Comparison of ENCODE assay signal across 13 mouse cellular contexts in genomic region chr10:12853776-12854175, GRCm38 (mm10). TPM values are rescaled to one million over a fixed set of nuclear protein-coding genes. Genes with fewer than 3 reads are reported as not detected.
A peak's percentile ranks its signal among the peaks of the same experiment; 100 is the strongest.
DNase-seq lines count a peak whose midpoint lies in the region; ATAC-seq lines count a peak whose summit lies in the region.
"Had no signal": no experiment of that assay in that cellular context is flagged by ENCODE, and none has a peak within 500 bp of the region (broad histone marks: within the 10 kb centered on the region; RNA-seq: fewer than 3 reads in every experiment).

No protein-coding gene starts in this region.

- ATAC-seq in heart, embryonic 16.5 days (replicated peaks; ENCODE audit: extremely low read depth, insufficient read depth, low FRiP score): no peak
- no peak for ATAC-seq in heart, embryonic 11.5 days (replicated peaks; ENCODE audit: insufficient number of reproducible peaks, low FRiP score, low TSS enrichment)

- no peaks in the 10 kb centered on the region for H3K27me3 ChIP-seq in heart, embryonic 16.5 days (ENCODE audit: control insufficient read depth, insufficient read depth, low read length)
- H3K27me3 ChIP-seq in heart, embryonic 11.5 days (ENCODE audit: control insufficient read depth, insufficient read depth, low read length): no peaks in the 10 kb centered on the region
- H3K27me3 ChIP-seq: CH12.LX; liver, embryonic 15.5 days; neural tube, embryonic 15.5 days had no signal

- DNase-seq in adrenal gland, adult 2 months: peak; percentile 67
- peak; percentile 67 for DNase-seq in adrenal gland, postnatal 10 days
- DNase-seq in cerebellum, postnatal 14 days: peak; percentile 51 to 52
- DNase-seq in urinary bladder, adult 18-20 months (ENCODE audit: low spot score in 2 of 2): no peak
- no peak for DNase-seq in lung, postnatal 14 days
- DNase-seq: right cerebral cortex, postnatal 25 days had no signal

- H3K27ac ChIP-seq in heart, embryonic 16.5 days (ENCODE audit: low read length): peak overlapping the region; percentile 14; the same call in 1 of the 2 replicates
- no peak overlapping the region for H3K27ac ChIP-seq in heart, embryonic 11.5 days (ENCODE audit: low read depth, low read length)
- H3K27ac ChIP-seq: forebrain, embryonic 10.5 days; hindbrain, embryonic 10.5 days; liver, embryonic 15.5 days; neural tube, embryonic 15.5 days had no signal

- WGBS in heart, embryonic 16.5 days: 66% methylated on average over 6 of the region's 6 CpGs
- WGBS in heart, embryonic 11.5 days (ENCODE audit: insufficient replicate concordance): 56% methylated on average over 6 of the region's 6 CpGs

- no peaks in the 10 kb centered on the region for H3K9me3 ChIP-seq in heart, embryonic 16.5 days (replicated peaks; ENCODE audit: control insufficient read depth, low read length)
- H3K9me3 ChIP-seq in heart, embryonic 11.5 days (replicated peaks; ENCODE audit: control insufficient read depth, low read length): no peaks in the 10 kb centered on the region
- H3K9me3 ChIP-seq: forebrain, embryonic 10.5 days; hindbrain, embryonic 10.5 days; liver, embryonic 15.5 days; neural tube, embryonic 15.5 days had no signal

- no peak overlapping the region for H3K9ac ChIP-seq in heart, embryonic 16.5 days (ENCODE audit: low read length)
- H3K9ac ChIP-seq in heart, embryonic 11.5 days (ENCODE audit: low read depth, low read length): no peak overlapping the region
- H3K9ac ChIP-seq: liver, embryonic 15.5 days; neural tube, embryonic 15.5 days had no signal

- H3K4me3 ChIP-seq in heart, embryonic 16.5 days (ENCODE audit: low read length): no peak overlapping the region
- no peak overlapping the region for H3K4me3 ChIP-seq in heart, embryonic 11.5 days (ENCODE audit: low read depth, low read length)
- H3K4me3 ChIP-seq: forebrain, embryonic 10.5 days; hindbrain, embryonic 10.5 days; liver, embryonic 15.5 days; neural tube, embryonic 15.5 days had no signal

- H3K36me3 ChIP-seq in heart, embryonic 16.5 days (ENCODE audit: control insufficient read depth, insufficient read depth): 0 out of 2 replicates have a peak, but pooled peaks cover 3% of the 10 kb centered on the region
- H3K36me3 ChIP-seq in heart, embryonic 11.5 days (ENCODE audit: control insufficient read depth, insufficient read depth, low read length): no peaks in the 10 kb centered on the region
- H3K36me3 ChIP-seq: liver, embryonic 15.5 days; neural tube, embryonic 15.5 days had no signal

- peak overlapping the region; percentile 4; the same call in 1 of the 2 replicates for H3K4me2 ChIP-seq in heart, embryonic 16.5 days (ENCODE audit: low read depth, low read length)
- H3K4me2 ChIP-seq in heart, embryonic 11.5 days: no peak overlapping the region
- H3K4me2 ChIP-seq: neural tube, embryonic 15.5 days had no signal

- peaks cover 33% of the 10 kb centered on the region for H3K4me1 ChIP-seq in heart, embryonic 16.5 days (ENCODE audit: control insufficient read depth, insufficient read depth, low read length)
- H3K4me1 ChIP-seq in heart, embryonic 11.5 days (ENCODE audit: control insufficient read depth, insufficient read depth, low read length): peaks cover 28% of the 10 kb centered on the region

RNA-seq across cellular contexts. Expression of gene Utrn, which starts 15.4 kb away (rescaled TPM):
- polyA plus RNA-seq in heart, embryonic 16.5 days (2015; fragmentation: Nextera tagmentation; extraction: Ambion mirVana): 65.7 and 66.8 TPM in 2 replicates
- 47.3 and 68.5 TPM in 2 replicates for polyA plus RNA-seq in heart, embryonic 11.5 days (2014; fragmentation: Nextera tagmentation; extraction: Ambion mirVana)
- 10 to 100 TPM; 70.3 to 81.8 TPM for total RNA-seq in adrenal gland, adult 2 months (2021)
- 21.7 and 25.4 TPM in 2 replicates for polyA plus RNA-seq in adrenal gland, adult 2 months (2012; rRNA removed)
- 10 to 100 TPM; 68.5 to 96.0 TPM for total RNA-seq in adrenal gland, postnatal 10 days (2021)

Comparison
In these comparisons a context has a peak if more than half of its experiments do, and no peak if none do; other contexts are left out.
1. DNase-seq: peak in adrenal gland, adult 2 months (single experiment), adrenal gland, postnatal 10 days (single experiment) and cerebellum, postnatal 14 days (2 of 2); none in urinary bladder, adult 18-20 months (0 of 2) and lung, postnatal 14 days (single experiment).